20 mouse cellular contexts compared by ENCODE assay signal in genomic region chr16:94821610-94822009, GRCm38 (mm10).
DNase-seq lines count a peak whose midpoint lies in the region; TF ChIP-seq lines count a peak whose summit lies in the region.
"Had no signal": no experiment of that assay in that cellular context is flagged by ENCODE, and none has a peak within 500 bp of the region (broad histone marks: within the 10 kb centered on the region; RNA-seq: fewer than 3 reads in every experiment).

No protein-coding gene starts in this region.

- peak; percentile 56 for DNase-seq in layer of hippocampus, adult 11-12 months (ENCODE audit: low spot score)
- no peak for DNase-seq in layer of hippocampus, postnatal 25 days (ENCODE audit: extremely low spot score in 1 of 2, low spot score in 1 of 2)
- DNase-seq in frontal cortex, adult 2 months (ENCODE audit: extremely low spot score in 1 of 2, low spot score in 1 of 2): peak; percentile 33 to 73
- DNase-seq in layer of hippocampus, adult 2 months (ENCODE audit: low spot score in 2 of 2): peak; percentile 49 to 50
- DNase-seq in right cerebral cortex, postnatal 10 days (ENCODE audit: low spot score in 2 of 2): peak; percentile 29 to 41
- no peak for DNase-seq in embryo, embryonic 10.5 days (ENCODE audit: low spot score)
- no peak for DNase-seq in urinary bladder, postnatal 36 days (ENCODE audit: low spot score in 2 of 2)
- DNase-seq: adrenal gland, postnatal 25 days; gastrocnemius, postnatal 10 days; heart, postnatal 10 days; lung, adult 18-20 months; lung, postnatal 4 days; spleen, adult 18-20 months had no signal

- TF ChIP-seq CTCF in layer of hippocampus, adult 2 months (conservative IDR thresholded peaks at IDR 0.05): no peak

- H3K27ac ChIP-seq in layer of hippocampus, adult 2 months: peak overlapping the region; percentile 84
- H3K27ac ChIP-seq: embryonic facial prominence, embryonic 10.5 days; forebrain, embryonic 13.5 days; heart, embryonic 10.5 days; hindbrain, embryonic 14.5 days; kidney, postnatal 0 days; midbrain, embryonic 10.5 days; neural tube, embryonic 13.5 days had no signal

- no peak overlapping the region for H3K4me3 ChIP-seq in layer of hippocampus, adult 2 months
- H3K4me3 ChIP-seq: embryonic facial prominence, embryonic 10.5 days; forebrain, embryonic 13.5 days; heart, embryonic 10.5 days; midbrain, embryonic 10.5 days; neural tube, embryonic 13.5 days had no signal

Comparison
In these comparisons a context has a peak if more than half of its experiments do, and no peak if none do; other contexts are left out.
1. DNase-seq: peak in layer of hippocampus, adult 11-12 months (single experiment), frontal cortex, adult 2 months (2 of 2), layer of hippocampus, adult 2 months (2 of 2) and right cerebral cortex, postnatal 10 days (2 of 2); none in layer of hippocampus, postnatal 25 days (0 of 2), embryo, embryonic 10.5 days (single experiment) and urinary bladder, postnatal 36 days (0 of 2).